Mouse (Mus musculus): Measurements from ENCODE around the gene Aldoc. TPM values are rescaled to one million over a fixed set of nuclear protein-coding genes. Genes with fewer than 3 reads are reported as not detected.
A peak's percentile ranks its signal among the peaks of the same experiment; 100 is the strongest.

Aldoc gene
- polyA plus RNA-seq, 1 experiment: 0.91 TPM

DNA sequence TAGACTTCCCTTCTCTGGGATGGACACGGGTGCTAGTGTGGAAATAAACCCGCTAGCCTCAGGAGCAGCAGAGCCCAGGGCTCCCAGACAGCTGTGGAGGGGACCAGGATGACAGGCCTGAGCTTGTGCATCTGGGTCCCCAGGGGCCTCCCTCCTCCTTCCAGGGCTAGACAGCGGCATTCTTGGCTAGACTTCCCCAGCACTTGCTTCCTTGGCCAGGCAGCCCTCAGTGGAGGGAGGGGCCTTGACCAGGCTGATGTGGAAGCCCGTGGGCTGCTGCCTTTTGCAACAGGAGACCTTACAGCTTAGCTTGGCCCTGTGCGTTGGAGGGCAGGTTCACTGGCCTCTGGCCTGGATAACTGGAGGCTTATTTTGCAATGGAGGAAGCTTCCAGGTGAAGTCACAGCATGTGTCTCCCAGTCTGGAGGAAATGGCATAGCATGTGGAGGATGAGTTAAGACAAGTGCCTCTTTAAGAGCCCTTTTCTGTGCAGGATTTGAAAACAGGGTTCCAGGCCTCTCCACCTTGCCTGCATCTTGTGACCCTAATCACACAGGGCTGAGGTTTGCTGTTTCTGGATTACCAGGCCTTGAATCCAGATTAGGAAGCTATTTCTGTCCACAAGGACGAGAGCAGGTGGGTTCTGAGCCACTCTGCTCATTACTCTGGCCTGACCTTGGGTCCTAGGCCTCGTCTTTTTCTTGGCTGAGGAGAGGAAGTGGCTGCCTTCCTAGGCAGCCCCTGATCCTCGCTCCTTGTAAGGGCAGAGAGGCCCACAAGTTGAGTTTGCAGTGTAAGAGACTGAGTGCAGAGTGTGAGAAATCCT is 22.3 kb downstream of the Aldoc start:
- Histone ChIP-seq H3K79me3 (ENCODE audit: low read depth) (no peaks in the 10 kb centered on the region), H3K27me3 (ENCODE audit: control insufficient read depth, insufficient read depth, insufficient read length) (no peaks in the 10 kb centered on the region), H3K79me2 (ENCODE audit: control insufficient read depth, insufficient read depth) (no peaks in the 10 kb centered on the region), H3K36me3 (ENCODE audit: control insufficient read depth, insufficient read depth) (peaks cover 7% of the 10 kb centered on the region), H3ac (ENCODE audit: control insufficient read depth, insufficient read length, low read depth) (no peak overlapping the region), H3K4me3 (ENCODE audit: insufficient read depth, poor library complexity, severe bottlenecking) (no peak overlapping the region)
- no peak for TF ChIP-seq USF1 (IDR thresholded peaks at IDR 0.05; ENCODE audit: low read depth)

DNA sequence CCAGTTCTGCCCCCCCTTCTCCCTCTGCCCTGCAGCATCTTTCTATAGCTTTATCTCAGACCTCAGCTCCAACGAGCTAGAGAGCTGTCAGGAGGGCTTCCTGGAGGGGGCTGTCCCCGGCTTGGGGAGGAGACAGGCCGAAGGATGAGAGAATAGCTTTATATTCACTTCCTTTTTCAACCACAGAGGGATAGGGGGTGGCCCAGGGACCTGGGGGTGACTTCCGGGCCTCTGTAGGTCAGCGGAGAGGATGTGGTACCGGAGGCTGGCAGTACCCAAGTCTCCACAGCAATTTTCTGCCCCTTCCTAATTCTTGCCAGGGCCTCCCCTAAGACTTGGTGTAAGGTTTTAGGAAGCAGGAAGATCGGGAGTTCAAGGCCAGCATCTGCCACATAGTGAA is 23.0 kb downstream of the Aldoc start:
- H3ac ChIP-seq (ENCODE audit: control insufficient read depth, insufficient read length, low read depth): no peak overlapping the region
- no peaks in the 10 kb centered on the region for H3K79me3 ChIP-seq (ENCODE audit: low read depth)
- no peaks in the 10 kb centered on the region for H3K79me2 ChIP-seq (ENCODE audit: control insufficient read depth, insufficient read depth)
- no peaks in the 10 kb centered on the region for H3K27me3 ChIP-seq (ENCODE audit: control insufficient read depth, insufficient read depth, insufficient read length)
- no peak overlapping the region for H3K4me3 ChIP-seq (ENCODE audit: insufficient read depth, poor library complexity, severe bottlenecking)
- TF ChIP-seq CEBPB (IDR thresholded peaks at IDR 0.05; ENCODE audit: low read depth): no peak
- TF ChIP-seq CTCF (IDR thresholded peaks at IDR 0.05; ENCODE audit: control insufficient read depth, insufficient read depth, insufficient read length): no peak
- no peak for TF ChIP-seq USF1 (IDR thresholded peaks at IDR 0.05; ENCODE audit: low read depth)
- no peak for TF ChIP-seq MAX (IDR thresholded peaks at IDR 0.05)
- TF ChIP-seq MYOD1 (IDR thresholded peaks at IDR 0.05; ENCODE audit: control insufficient read depth, insufficient read length, low read depth): no peak
- TF ChIP-seq FOSL1 (IDR thresholded peaks at IDR 0.05; ENCODE audit: insufficient read depth, low read length, poor library complexity, severe bottlenecking): no peak
- no peak for TF ChIP-seq MYOG (IDR thresholded peaks at IDR 0.05; ENCODE audit: control insufficient read depth, extremely low read depth, insufficient read length)
- peaks cover 7% of the 10 kb centered on the region for H3K36me3 ChIP-seq (ENCODE audit: control insufficient read depth, insufficient read depth)

DNA sequence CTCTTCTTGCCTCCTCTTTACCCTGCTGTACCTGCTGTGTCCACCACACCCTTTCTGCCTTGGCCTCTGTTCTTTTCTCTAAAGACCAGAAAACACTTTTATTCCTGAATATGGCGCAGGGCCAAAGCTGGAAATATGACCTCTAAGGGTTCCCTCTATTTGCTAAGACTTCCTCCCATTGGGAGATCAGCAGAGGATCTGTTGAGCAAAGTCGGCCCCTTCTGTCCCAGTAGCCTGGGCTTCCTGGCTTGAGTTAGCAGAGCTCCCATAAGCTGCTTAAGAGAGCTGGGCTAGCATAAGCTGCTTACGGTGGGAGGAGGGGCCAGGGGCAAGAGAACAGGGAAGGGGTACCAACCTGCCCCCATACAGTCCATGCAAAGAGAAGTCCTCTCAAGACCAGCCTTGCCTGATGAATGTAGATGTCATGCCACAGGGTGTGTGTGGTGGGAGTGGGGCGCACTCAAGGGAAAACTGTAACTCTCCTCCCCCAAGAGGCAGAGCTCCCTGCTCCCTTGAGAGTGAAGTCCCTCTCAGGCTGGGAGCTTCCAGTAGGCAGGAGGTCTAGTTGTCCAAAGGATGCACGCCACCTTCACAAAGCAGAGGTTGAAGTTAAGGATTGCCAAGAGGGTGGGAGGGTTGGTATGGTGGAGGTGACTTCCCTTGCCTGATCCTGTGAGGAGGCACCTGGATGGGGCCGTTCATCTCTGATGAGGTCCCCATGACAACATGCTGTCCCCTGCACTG is 23.7 kb downstream of the Aldoc start:
- Histone ChIP-seq H3K4me3 (ENCODE audit: insufficient read depth, poor library complexity, severe bottlenecking) (no peak overlapping the region), H3K79me3 (ENCODE audit: low read depth) (no peaks in the 10 kb centered on the region), H3K36me3 (ENCODE audit: control insufficient read depth, insufficient read depth) (peaks cover 7% of the 10 kb centered on the region), H3K27me3 (ENCODE audit: control insufficient read depth, insufficient read depth, insufficient read length) (no peaks in the 10 kb centered on the region), H3ac (ENCODE audit: control insufficient read depth, insufficient read length, low read depth) (no peak overlapping the region), H3K79me2 (ENCODE audit: control insufficient read depth, insufficient read depth) (no peaks in the 10 kb centered on the region)
- TF ChIP-seq CTCF (IDR thresholded peaks at IDR 0.05; ENCODE audit: control insufficient read depth, insufficient read depth, insufficient read length) (no peak), MYOD1 (IDR thresholded peaks at IDR 0.05; ENCODE audit: control insufficient read depth, insufficient read length, low read depth) (no peak), MAX (IDR thresholded peaks at IDR 0.05) (no peak), USF1 (IDR thresholded peaks at IDR 0.05; ENCODE audit: low read depth) (no peak), MYOG (IDR thresholded peaks at IDR 0.05; ENCODE audit: control insufficient read depth, extremely low read depth, insufficient read length) (no peak), FOSL1 (IDR thresholded peaks at IDR 0.05; ENCODE audit: insufficient read depth, low read length, poor library complexity, severe bottlenecking) (no peak), CEBPB (IDR thresholded peaks at IDR 0.05; ENCODE audit: low read depth) (no peak)

DNA sequence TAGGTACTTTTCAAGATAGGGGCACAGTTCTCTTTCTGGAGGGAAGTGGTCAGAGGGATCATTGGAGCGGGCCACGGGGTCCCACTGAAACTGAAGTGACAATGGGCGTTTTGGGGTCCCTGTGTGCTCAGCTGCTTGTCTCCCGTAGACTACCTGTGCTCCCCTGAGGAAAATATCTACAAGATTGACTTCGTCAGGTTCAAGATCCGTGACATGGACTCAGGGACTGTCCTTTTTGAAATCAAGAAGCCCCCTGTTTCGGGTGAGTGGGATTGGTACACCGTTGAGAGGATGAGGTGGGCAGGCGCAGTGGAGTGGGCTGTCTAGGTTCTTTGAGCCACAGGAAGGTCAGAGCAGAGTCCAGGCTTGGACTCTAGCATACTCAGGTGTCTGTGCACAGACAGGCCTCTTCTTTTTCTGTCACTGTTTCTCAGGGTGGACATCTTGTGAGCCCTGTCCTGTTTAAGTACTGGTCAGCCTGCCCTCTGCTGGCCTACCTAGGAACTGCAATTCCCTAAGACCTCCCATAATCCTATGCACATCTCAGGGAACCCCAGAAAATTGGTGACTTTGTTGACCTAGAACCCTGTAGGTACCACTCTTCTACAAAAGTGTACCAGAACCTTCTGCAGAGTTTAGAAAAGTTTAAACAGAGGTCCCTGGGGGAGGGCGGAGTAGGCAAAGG is 24.4 kb downstream of the Aldoc start:
- Histone ChIP-seq H3K36me3 (ENCODE audit: control insufficient read depth, insufficient read depth) (peaks cover 7% of the 10 kb centered on the region), H3ac (ENCODE audit: control insufficient read depth, insufficient read length, low read depth) (no peak overlapping the region), H3K4me3 (ENCODE audit: insufficient read depth, poor library complexity, severe bottlenecking) (no peak overlapping the region), H3K79me2 (ENCODE audit: control insufficient read depth, insufficient read depth) (no peaks in the 10 kb centered on the region), H3K79me3 (ENCODE audit: low read depth) (no peaks in the 10 kb centered on the region), H3K27me3 (ENCODE audit: control insufficient read depth, insufficient read depth, insufficient read length) (no peaks in the 10 kb centered on the region)
- TF ChIP-seq CEBPB (IDR thresholded peaks at IDR 0.05; ENCODE audit: low read depth) (no peak), CTCF (IDR thresholded peaks at IDR 0.05; ENCODE audit: control insufficient read depth, insufficient read depth, insufficient read length) (peak; percentile 17)

DNA sequence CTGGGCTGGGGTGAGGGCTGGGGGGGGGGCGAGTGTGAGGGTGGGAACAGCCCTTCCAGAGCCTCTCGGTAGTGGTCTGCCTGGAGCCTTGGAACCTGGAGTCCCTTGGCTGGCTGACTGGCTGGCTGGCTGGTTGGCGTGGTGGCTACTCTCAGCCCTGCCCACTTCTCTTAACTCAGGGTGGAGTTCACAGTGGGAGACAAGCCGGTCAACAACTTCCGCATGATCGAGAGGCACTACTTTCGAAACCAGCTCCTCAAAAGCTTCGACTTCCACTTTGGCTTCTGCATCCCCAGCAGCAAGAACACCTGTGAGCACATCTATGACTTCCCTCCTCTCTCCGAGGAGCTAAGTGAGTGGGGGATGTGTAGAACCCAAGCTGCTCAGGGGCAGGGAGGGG is 25.1 kb downstream of the Aldoc start:
- Histone ChIP-seq H3K79me3 (ENCODE audit: low read depth) (no peaks in the 10 kb centered on the region), H3K36me3 (ENCODE audit: control insufficient read depth, insufficient read depth) (peaks cover 7% of the 10 kb centered on the region), H3K27me3 (ENCODE audit: control insufficient read depth, insufficient read depth, insufficient read length) (no peaks in the 10 kb centered on the region), H3K79me2 (ENCODE audit: control insufficient read depth, insufficient read depth) (no peaks in the 10 kb centered on the region), H3ac (ENCODE audit: control insufficient read depth, insufficient read length, low read depth) (no peak overlapping the region), H3K4me3 (ENCODE audit: insufficient read depth, poor library complexity, severe bottlenecking) (no peak overlapping the region)
- TF ChIP-seq USF1 (IDR thresholded peaks at IDR 0.05; ENCODE audit: low read depth): no peak
- no peak for TF ChIP-seq CEBPB (IDR thresholded peaks at IDR 0.05; ENCODE audit: low read depth)
- no peak for TF ChIP-seq MYOD1 (IDR thresholded peaks at IDR 0.05; ENCODE audit: control insufficient read depth, insufficient read length, low read depth)
- no peak for TF ChIP-seq MAX (IDR thresholded peaks at IDR 0.05)
- no peak for TF ChIP-seq FOSL1 (IDR thresholded peaks at IDR 0.05; ENCODE audit: insufficient read depth, low read length, poor library complexity, severe bottlenecking)
- no peak for TF ChIP-seq MYOG (IDR thresholded peaks at IDR 0.05; ENCODE audit: control insufficient read depth, extremely low read depth, insufficient read length)
- no peak for TF ChIP-seq CTCF (IDR thresholded peaks at IDR 0.05; ENCODE audit: control insufficient read depth, insufficient read depth, insufficient read length)
